Mouse (Mus musculus): ENCODE measurements at regions not wholly inside any gene's neighbourhood (a gene's known extent, or its start where the extent isn't known, plus 50 kb on each side); places are given as distances from the start of the nearest gene placed in this dataset.
A peak's percentile ranks its signal among the peaks of the same experiment; 100 is the strongest.
"Not testable (repeated sequence)": the region's sequence is repeated elsewhere in the genome, so short reads cannot be mapped to it uniquely, and the experiment has no call there.

DNA sequence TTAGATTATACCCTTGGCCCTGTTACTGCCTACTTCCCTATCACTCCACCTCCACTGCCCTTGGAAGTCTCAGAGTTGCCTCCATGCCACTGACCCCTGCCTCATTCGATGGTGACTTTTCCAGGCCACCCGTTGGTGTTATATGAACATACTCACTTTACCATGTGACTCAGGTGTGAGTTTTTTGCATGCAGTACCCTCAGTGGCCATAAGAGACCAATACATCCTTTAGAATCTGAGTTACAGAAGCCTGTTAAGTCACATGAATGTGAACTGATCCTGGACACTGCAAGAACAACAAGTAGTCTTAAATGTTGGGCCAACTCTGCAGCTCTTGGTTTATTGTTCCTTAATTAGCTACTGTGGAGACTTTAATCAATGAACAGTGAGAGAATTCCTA is 167.6 kb downstream of the Crisp4 start:
- Histone ChIP-seq H3K4me2 (ENCODE audit: insufficient read depth, low read depth, poor library complexity, severe bottlenecking) (no peak overlapping the region), H3K27me3 (replicated peaks) (no peaks in the 10 kb centered on the region), H3K27ac (ENCODE audit: insufficient read depth, low read depth) (no peak overlapping the region), H3K9ac (ENCODE audit: insufficient read depth, low read depth) (no peak overlapping the region), H3K79me2 (replicated peaks; ENCODE audit: control insufficient read depth, extremely low read depth, insufficient read depth, poor library complexity, severe bottlenecking) (no peaks in the 10 kb centered on the region), H3K4me3 (replicated peaks in 1 of 3; ENCODE audit: low read depth in 2 of 3, low read length in 2 of 3, poor library complexity in 1 of 3) (no peak overlapping the region), H3K36me3 (replicated peaks in 1 of 2; ENCODE audit: control insufficient read depth in 1 of 2, insufficient read depth in 1 of 2, low read length in 1 of 2) (no peaks in the 10 kb centered on the region), H3K9me3 (replicated peaks; ENCODE audit: low read length) (peaks cover 2% of the 10 kb centered on the region), H3K4me1 (ENCODE audit: control insufficient read depth in 1 of 2, insufficient read depth in 2 of 2) (no peaks in the 10 kb centered on the region)
- dilution Hi-C loops (cut with MboI; ENCODE audit: extremely low pct_ligation_motif_present, extremely low pct_unique_long_range_greater_than_20kb, low sequenced_read_pairs) (no loop called here), in situ Hi-C loops (cut with MboI; ENCODE audit: low pct_ligation_motif_present, low pct_unique_long_range_greater_than_20kb, low sequenced_read_pairs) (loop anchor here (25.0 kb wide), 1 partner anchor 134 kb away; no protein-coding TSS in a partner anchor)
- peak; percentile 0 for DNase-seq (ENCODE audit: extremely low read depth)
- no peak for TF ChIP-seq NRF1 (IDR thresholded peaks at IDR 0.05; ENCODE audit: low read depth, low read length)
- no peak for TF ChIP-seq POLR2AphosphoS2 (IDR thresholded peaks at IDR 0.05; ENCODE audit: low read depth, low read length)
- no peak for TF ChIP-seq MAZ (IDR thresholded peaks at IDR 0.05; ENCODE audit: low read depth, low read length)
- TF ChIP-seq ETS1 (conservative IDR thresholded peaks at IDR 0.05; ENCODE audit: low read depth, low read length) = no peak
- no peak for TF ChIP-seq POLR2A (IDR thresholded peaks at IDR 0.05; ENCODE audit: low read depth, low read length)
- TF ChIP-seq MXI1 (IDR thresholded peaks at IDR 0.05; ENCODE audit: low read depth, low read length) = no peak
- TF ChIP-seq SIN3A (IDR thresholded peaks at IDR 0.05; ENCODE audit: low read length) = no peak
- TF ChIP-seq KAT2A (IDR thresholded peaks at IDR 0.05; ENCODE audit: insufficient replicate concordance, low read length) = no peak
- TF ChIP-seq USF2 (conservative IDR thresholded peaks at IDR 0.05; ENCODE audit: low read depth, low read length) = no peak
- TF ChIP-seq ZC3H11A (IDR thresholded peaks at IDR 0.05; ENCODE audit: low read depth, low read length) = no peak
- TF ChIP-seq PAX5 (IDR thresholded peaks at IDR 0.05; ENCODE audit: low read length) = no peak
- no peak for TF ChIP-seq HCFC1 (IDR thresholded peaks at IDR 0.05; ENCODE audit: low read depth, low read length)
- no peak for TF ChIP-seq ZKSCAN1 (IDR thresholded peaks at IDR 0.05; ENCODE audit: borderline replicate concordance, low read depth, low read length)
- TF ChIP-seq CHD1 (IDR thresholded peaks at IDR 0.05; ENCODE audit: low read depth, low read length) = no peak
- TF ChIP-seq USF1 (IDR thresholded peaks at IDR 0.05; ENCODE audit: low read depth, low read length) = no peak
- TF ChIP-seq MYC (IDR thresholded peaks at IDR 0.05; ENCODE audit: low read depth, low read length) = no peak
- TF ChIP-seq IRF4 (IDR thresholded peaks at IDR 0.05; ENCODE audit: low read depth, low read length) = no peak
- TF ChIP-seq MAX (IDR thresholded peaks at IDR 0.05; ENCODE audit: low read length) = no peak
- TF ChIP-seq MEF2A (IDR thresholded peaks at IDR 0.05; ENCODE audit: borderline replicate concordance, low read depth, low read length) = no peak

DNA sequence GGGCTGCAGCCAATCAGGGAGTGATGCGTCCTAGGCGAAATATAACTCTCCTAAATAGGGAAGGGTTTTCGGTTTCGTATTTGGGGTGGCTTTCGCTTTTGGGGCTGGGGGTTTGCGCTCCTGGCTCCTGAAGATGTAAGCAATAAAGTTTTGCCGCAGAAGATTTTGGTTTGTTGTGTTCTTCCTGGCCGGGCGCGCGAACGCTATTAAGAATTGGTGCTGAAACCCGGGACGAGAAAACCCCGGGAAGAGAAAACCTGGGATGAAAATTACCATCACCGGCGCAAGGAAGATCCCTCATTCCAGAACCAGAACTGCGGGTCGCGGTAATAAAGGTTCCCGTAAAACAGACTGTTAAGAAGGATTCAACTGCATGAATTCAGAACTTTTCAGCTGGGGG is 188.8 kb downstream of the Crisp4 start:
- H3K9me3 ChIP-seq (replicated peaks; ENCODE audit: low read length); H3K4me1 ChIP-seq (ENCODE audit: control insufficient read depth in 1 of 2, insufficient read depth in 2 of 2); H3K9ac ChIP-seq (ENCODE audit: insufficient read depth, low read depth); H3K79me2 ChIP-seq (replicated peaks; ENCODE audit: control insufficient read depth, extremely low read depth, insufficient read depth, poor library complexity, severe bottlenecking); H3K27ac ChIP-seq (ENCODE audit: insufficient read depth, low read depth); H3K36me3 ChIP-seq (replicated peaks in 1 of 2; ENCODE audit: control insufficient read depth in 1 of 2, insufficient read depth in 1 of 2, low read length in 1 of 2); dilution Hi-C loops (cut with MboI; ENCODE audit: extremely low pct_ligation_motif_present, extremely low pct_unique_long_range_greater_than_20kb, low sequenced_read_pairs); in situ Hi-C loops (cut with MboI; ENCODE audit: low pct_ligation_motif_present, low pct_unique_long_range_greater_than_20kb, low sequenced_read_pairs); DNase-seq (ENCODE audit: extremely low read depth); H3K27me3 ChIP-seq (replicated peaks); H3K4me3 ChIP-seq (replicated peaks in 1 of 3; ENCODE audit: low read depth in 2 of 3, low read length in 2 of 3, poor library complexity in 1 of 3); H3K4me2 ChIP-seq (ENCODE audit: insufficient read depth, low read depth, poor library complexity, severe bottlenecking): not testable (repeated sequence)

DNA sequence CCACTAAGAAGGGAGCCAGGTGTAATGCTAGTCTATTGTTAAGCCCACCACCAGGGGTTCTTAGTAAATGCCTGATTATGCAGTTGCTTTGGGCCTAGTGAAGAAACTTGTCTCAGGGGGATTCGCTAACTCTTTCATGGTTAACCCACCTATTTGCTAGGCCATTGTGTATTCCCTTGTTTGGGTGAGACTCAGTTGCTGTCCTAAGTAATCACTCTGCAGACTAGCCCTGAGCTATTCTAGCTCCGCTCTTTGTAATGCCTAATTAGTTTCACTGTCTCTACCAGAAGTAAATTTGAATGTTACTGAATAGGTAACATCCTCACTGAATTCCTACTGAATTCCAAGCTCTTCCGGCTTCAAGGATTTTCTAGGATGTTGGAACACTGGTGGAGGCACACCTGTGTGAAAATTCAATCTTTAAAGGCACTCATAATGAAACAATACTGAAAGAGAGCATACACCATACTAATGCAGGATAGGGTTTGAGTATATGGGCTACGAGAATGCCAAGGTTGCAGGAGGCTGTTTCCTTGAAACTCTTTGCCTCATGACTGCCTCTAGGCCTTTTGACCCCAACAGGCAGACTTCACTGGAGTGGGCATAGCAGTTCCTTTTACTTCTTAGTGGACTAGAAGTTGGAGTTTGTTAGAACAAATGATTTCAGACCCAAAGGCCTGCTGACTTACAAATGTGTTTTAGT is 213.4 kb downstream of the Crisp4 start:
- DNase-seq (ENCODE audit: extremely low read depth); H3K4me1 ChIP-seq (ENCODE audit: control insufficient read depth in 1 of 2, insufficient read depth in 2 of 2); H3K4me3 ChIP-seq (replicated peaks in 1 of 3; ENCODE audit: low read depth in 2 of 3, low read length in 2 of 3, poor library complexity in 1 of 3); H3K36me3 ChIP-seq (replicated peaks in 1 of 2; ENCODE audit: control insufficient read depth in 1 of 2, insufficient read depth in 1 of 2, low read length in 1 of 2); H3K4me2 ChIP-seq (ENCODE audit: insufficient read depth, low read depth, poor library complexity, severe bottlenecking); H3K9ac ChIP-seq (ENCODE audit: insufficient read depth, low read depth); H3K27ac ChIP-seq (ENCODE audit: insufficient read depth, low read depth); in situ Hi-C loops (cut with MboI; ENCODE audit: low pct_ligation_motif_present, low pct_unique_long_range_greater_than_20kb, low sequenced_read_pairs); H3K27me3 ChIP-seq (replicated peaks); dilution Hi-C loops (cut with MboI; ENCODE audit: extremely low pct_ligation_motif_present, extremely low pct_unique_long_range_greater_than_20kb, low sequenced_read_pairs); H3K79me2 ChIP-seq (replicated peaks; ENCODE audit: control insufficient read depth, extremely low read depth, insufficient read depth, poor library complexity, severe bottlenecking); H3K9me3 ChIP-seq (replicated peaks; ENCODE audit: low read length): not testable (repeated sequence)

All from CH12.LX (cell line).